Mouse (Mus musculus) kidney, adult 2 months (tissue): ENCODE measurements around the gene Gtpbp8. TPM values are rescaled to one million over a fixed set of nuclear protein-coding genes. Genes with fewer than 3 reads are reported as not detected.

Source experiments
- DNase-seq: peaks from one replicate; pipeline ENCODE4 v3.0.0; 2021
- H3K27ac ChIP-seq: fragments of 200-500 bp; 2 replicates; pipeline ENCODE4 v1.5.1; 2012; ENCODE audit warnings: low read depth, low read length, control low read depth, inconsistent platforms; ENCODE audit not compliant: insufficient read depth
- H3K27me3 ChIP-seq: fragments of 200-500 bp; replicated peaks from 2 replicates; pipeline ENCODE4 v1.6.1; 2012; ENCODE audit warnings: mild to moderate bottlenecking, moderate library complexity, low read length, inconsistent platforms; ENCODE audit not compliant: control insufficient read depth, insufficient read depth
- H3K36me3 ChIP-seq: fragments of 200-500 bp; 2 replicates; pipeline ENCODE4 v1.6.1; 2012; ENCODE audit warnings: mild to moderate bottlenecking, moderate library complexity, low read length, inconsistent platforms; ENCODE audit not compliant: control insufficient read depth, insufficient read depth
- H3K4me1 ChIP-seq: fragments of 200-500 bp; 2 replicates; pipeline ENCODE4 v1.6.1; 2011; ENCODE audit warnings: low read length; ENCODE audit not compliant: control insufficient read depth, insufficient read depth
- H3K4me3 ChIP-seq: fragments of 200-500 bp; 2 replicates; pipeline ENCODE4 v1.5.1; 2011; ENCODE audit warnings: mild to moderate bottlenecking, low read depth, low read length, control low read depth; ENCODE audit not compliant: insufficient read depth
- CTCF ChIP-seq: fragments of 200-500 bp; conservative IDR thresholded peaks from 2 replicates; pipeline ENCODE4 v1.5.1; 2011; ENCODE audit warnings: low read depth, mild to moderate bottlenecking, control low read depth, low read length, moderate library complexity, mixed read lengths; ENCODE audit not compliant: insufficient read depth, insufficient read length
- POLR2A ChIP-seq: fragments of 200-500 bp; IDR thresholded peaks from one replicate; pipeline ENCODE4 v1.6.1; 2011; ENCODE audit warnings: low read depth, low read length, control low read depth
- WGBS: fragments of 180-500 bp; shearing (Covaris S2); methylation state at CpG from one replicate; pipeline ENCODE4 v1.1.7; 2018; 5-methylcytosine and 5-hydroxymethylcytosine counted together
- polyA plus RNA-seq: library from polyadenylated mRNA; depleted of rRNA; stranded (reverse); fragments of >200 nt; gene quantifications from 2 replicates; pipeline ENCODE4 v1.2.3, GENCODE M21; 2012

Gene Gtpbp8
- polyA plus RNA-seq, 1 experiment: 6.0 TPM

DNA sequence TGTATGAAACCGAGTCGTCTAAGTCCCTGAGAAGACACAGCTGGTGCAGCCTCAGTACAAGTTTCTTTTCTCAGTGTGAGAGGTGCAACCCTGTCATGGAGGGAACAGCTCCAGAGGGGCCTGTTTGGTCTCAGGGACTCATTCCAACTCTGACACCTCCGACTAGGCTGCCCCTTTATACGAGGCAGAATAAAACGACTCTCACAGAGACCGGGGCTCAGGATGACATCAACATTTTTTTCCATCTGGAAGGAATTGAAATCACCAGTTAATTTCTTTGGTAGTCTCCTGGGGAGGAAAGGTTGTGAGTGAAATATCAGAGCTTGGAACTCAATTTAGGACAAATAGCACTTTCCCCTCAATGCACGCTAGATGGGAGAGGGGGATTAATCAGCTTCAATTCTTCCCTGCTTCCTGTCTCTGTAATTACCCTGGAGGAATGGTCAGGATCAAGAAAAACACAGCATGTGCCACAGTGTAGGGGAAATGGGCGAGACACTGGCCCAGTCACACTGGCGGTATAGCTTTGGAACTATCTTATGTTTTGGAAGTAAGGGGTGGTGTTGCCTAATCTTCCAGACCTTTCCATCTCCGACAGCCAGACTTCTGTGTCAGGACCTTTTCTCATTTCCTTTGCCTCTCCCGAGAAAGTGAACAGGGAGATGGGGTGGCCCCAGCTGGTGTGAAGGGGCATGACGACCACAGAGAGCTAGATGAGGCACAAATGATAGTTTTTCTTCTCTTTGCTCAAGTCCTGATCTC lies 50.1 kb downstream of the Gtpbp8 start:
- no peaks in the 10 kb centered on the region for H3K4me1 ChIP-seq
- H3K4me3 ChIP-seq: no peak overlapping the region
- WGBS: 44% methylated on average over 12 of the region's 12 CpGs
- no peaks in the 10 kb centered on the region for H3K27me3 ChIP-seq
- TF ChIP-seq CTCF (no peak), POLR2A (no peak)
- no peak overlapping the region; the same call in 1 of the 2 replicates for H3K27ac ChIP-seq
- H3K36me3 ChIP-seq: no peaks in the 10 kb centered on the region
- DNase-seq: no peak

GRCm38 (mm10) chr16:44695214-44695858 lies 50.8 kb downstream of the Gtpbp8 start:
- H3K4me1 ChIP-seq: no peaks in the 10 kb centered on the region
- H3K27ac ChIP-seq: no peak overlapping the region
- DNase-seq: peak; percentile 24

GRCm38 (mm10) chr16:44693695-44694094 lies 52.5 kb downstream of the Gtpbp8 start:
- Histone ChIP-seq H3K4me3 (no peak overlapping the region), H3K27ac (no peak overlapping the region), H3K36me3 (no peaks in the 10 kb centered on the region), H3K27me3 (no peaks in the 10 kb centered on the region), H3K4me1 (no peaks in the 10 kb centered on the region)
- TF ChIP-seq POLR2A: no peak
- TF ChIP-seq CTCF: no peak
- DNase-seq: no peak
- 76% methylated on average over 6 of the region's 6 CpGs for WGBS

More at GRCm38 (mm10) chr16:44695214-44695858, 50.8 kb downstream of the Gtpbp8 start:
- 83% methylated on average over 8 of the region's 8 CpGs for WGBS
- TF ChIP-seq POLR2A (no peak), CTCF (no peak)
- Histone ChIP-seq H3K36me3 (no peaks in the 10 kb centered on the region), H3K4me3 (no peak overlapping the region), H3K27me3 (no peaks in the 10 kb centered on the region)

DNA sequence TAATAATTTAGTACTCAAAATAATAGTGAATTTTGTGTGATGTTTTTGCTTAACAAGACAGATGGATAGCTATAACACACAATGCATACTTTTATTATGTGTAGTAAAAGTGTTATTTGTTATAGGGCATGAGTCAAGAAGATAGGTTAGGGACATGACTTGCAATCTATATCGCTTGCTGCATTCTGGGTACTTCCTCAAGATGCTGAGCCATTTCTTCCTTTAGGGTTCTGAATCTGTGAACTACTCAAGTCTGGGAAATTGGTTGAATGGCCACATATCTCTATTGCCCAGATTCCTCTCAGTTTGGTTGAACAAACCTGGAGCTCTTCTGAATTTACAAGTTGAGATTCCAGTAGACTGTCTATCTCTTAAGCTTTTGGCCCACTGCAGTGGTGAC lies 53.6 kb downstream of the Gtpbp8 start:
- WGBS: 95% methylated on average over 1 of the region's 1 CpGs
- Histone ChIP-seq H3K27me3 (no peaks in the 10 kb centered on the region), H3K27ac (no peak overlapping the region), H3K4me1 (no peaks in the 10 kb centered on the region), H3K4me3 (no peak overlapping the region), H3K36me3 (no peaks in the 10 kb centered on the region)
- TF ChIP-seq POLR2A (no peak), CTCF (no peak)
- DNase-seq: no peak

DNA sequence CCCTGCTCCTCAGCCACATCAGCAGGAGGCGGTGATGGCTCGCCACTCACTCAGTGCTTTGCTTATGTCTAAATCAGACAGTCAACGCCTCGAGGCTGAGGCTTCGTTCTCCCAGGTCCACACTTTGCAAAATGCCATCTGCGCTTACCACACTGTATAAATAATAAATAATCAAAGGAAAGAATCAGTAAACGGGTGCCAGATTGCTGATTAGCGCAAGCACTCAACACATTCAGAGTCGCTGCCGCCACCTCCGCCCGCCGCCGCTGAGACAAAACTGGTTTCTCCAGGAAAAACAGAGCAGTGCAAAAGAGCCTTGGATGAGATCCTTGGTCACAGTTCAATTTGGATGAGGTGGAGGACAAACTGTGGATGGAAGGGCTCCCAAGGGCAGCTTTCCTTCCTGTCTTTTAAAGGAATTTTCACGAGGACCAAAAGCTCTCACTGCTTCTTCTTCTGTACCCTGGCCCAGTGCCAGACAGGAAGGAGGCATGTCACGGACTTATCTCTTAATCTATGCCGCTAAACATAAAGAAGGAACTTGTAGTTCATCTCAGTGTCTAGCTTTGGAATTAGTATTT lies 54.5 kb downstream of the Gtpbp8 start:
- no peak overlapping the region for H3K4me3 ChIP-seq
- H3K4me1 ChIP-seq: no peaks in the 10 kb centered on the region
- H3K27me3 ChIP-seq: no peaks in the 10 kb centered on the region
- WGBS: 55% methylated on average over 17 of the region's 17 CpGs
- H3K36me3 ChIP-seq: no peaks in the 10 kb centered on the region
- no peak overlapping the region; the same call in 1 of the 2 replicates for H3K27ac ChIP-seq
- DNase-seq: peak; percentile 72
- TF ChIP-seq CTCF (no peak), POLR2A (no peak)

GRCm38 (mm10) chr16:44691066-44691465 lies 55.1 kb downstream of the Gtpbp8 start:
- no peak overlapping the region for H3K4me3 ChIP-seq
- no peaks in the 10 kb centered on the region for H3K36me3 ChIP-seq
- no peaks in the 10 kb centered on the region for H3K27me3 ChIP-seq
- H3K4me1 ChIP-seq: no peaks in the 10 kb centered on the region
- no peak for DNase-seq
- no peak overlapping the region for H3K27ac ChIP-seq
- 84% methylated on average over 2 of the region's 2 CpGs for WGBS
- TF ChIP-seq CTCF: no peak
- TF ChIP-seq POLR2A: no peak

DNA sequence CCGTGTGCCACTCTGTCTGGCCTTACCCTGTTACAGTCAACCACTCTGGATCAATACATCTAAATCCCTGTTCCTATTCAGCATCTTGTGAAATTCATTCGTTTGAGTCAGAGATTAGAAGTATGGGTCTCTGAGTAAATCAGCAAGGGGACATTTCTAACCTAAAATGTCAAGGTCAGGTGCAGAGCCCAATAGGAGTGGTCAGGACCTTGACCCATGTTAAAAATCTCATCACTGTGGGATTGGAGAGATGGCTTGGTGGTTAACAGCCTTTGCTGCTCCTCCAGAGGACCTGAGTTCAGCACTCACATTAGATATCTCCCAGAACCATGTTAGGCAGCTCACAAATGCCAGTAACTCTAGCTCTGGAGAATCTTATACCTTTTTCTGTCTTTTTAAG lies 55.7 kb downstream of the Gtpbp8 start:
- Histone ChIP-seq H3K27me3 (no peaks in the 10 kb centered on the region), H3K36me3 (no peaks in the 10 kb centered on the region), H3K4me1 (no peaks in the 10 kb centered on the region), H3K27ac (no peak overlapping the region), H3K4me3 (no peak overlapping the region)
- no peak for DNase-seq
- TF ChIP-seq CTCF (no peak), POLR2A (no peak)
- 84% methylated on average over 2 of the region's 2 CpGs for WGBS

- no peaks in the 10 kb centered on the region for H3K27me3 ChIP-seq
- WGBS: 8% methylated on average over 4 of the region's 4 CpGs
- H3K36me3 ChIP-seq: no peaks in the 10 kb centered on the region
- TF ChIP-seq CTCF: no peak
- no peak for TF ChIP-seq POLR2A
- H3K4me3 ChIP-seq: no peak overlapping the region
- H3K27ac ChIP-seq: peak overlapping the region; percentile 16; the same call in 1 of the 2 replicates
- H3K4me1 ChIP-seq: no peaks in the 10 kb centered on the region
- no peak for DNase-seq
Measured at GRCm38 (mm10) chr16:44688507-44688906, 57.7 kb downstream of the Gtpbp8 start.
